Mouse (Mus musculus) embryonic fibroblast, embryonic 13.5 days (primary cell): ENCODE data around the gene Metap1d.

ENCODE experiments used
- CTCF ChIP-seq: IDR thresholded peaks from 2 replicates; pipeline ENCODE4 v1.5.1; 2011; ENCODE audit warnings: mild to moderate bottlenecking, control low read depth, low read length, moderate library complexity, borderline replicate concordance; ENCODE audit not compliant: insufficient read depth
- POLR2A ChIP-seq: IDR thresholded peaks from 2 replicates; pipeline ENCODE4 v1.6.1; 2011; ENCODE audit warnings: low read depth, mild to moderate bottlenecking, control low read depth, low read length, moderate library complexity

DNA sequence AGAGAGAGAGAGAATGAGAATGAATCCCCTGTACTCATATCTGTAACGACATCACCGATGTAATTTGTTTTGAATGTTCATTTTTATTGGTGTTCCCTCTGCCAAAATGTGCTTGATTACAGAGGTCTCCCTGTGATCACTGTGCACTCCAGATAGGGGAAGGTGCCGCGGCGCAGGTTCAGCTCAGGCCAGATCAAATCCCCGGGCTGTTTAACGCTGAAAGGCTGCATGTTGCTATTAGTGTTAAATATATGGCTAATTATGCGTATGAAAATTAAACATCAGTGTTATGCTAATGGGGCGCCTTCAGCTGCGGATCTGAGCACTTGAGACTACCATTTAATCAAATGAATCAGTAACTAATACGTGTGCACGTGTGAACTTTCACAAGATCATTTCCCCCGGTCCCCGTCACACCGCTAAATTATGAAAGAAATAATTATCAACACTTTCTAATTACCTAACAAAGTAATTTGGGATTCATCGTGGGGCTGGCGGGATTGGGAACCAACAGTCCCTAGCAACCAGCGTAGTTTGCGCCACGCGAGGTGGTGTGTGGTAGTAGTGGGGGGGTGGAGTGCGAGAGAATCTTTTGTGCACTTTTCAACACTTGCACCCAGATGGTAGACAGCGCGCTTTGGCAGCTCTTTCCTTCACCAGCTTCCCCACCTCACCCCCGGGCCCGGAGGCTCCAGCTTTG is 75.1 kb downstream of the Metap1d start, which contains the start of gene Dlx1:
- TF ChIP-seq CTCF (no peak), POLR2A (no peak)
